Mouse (Mus musculus) ovary, adult 18-20 months (tissue): ENCODE results near the gene Tmem104.

Source experiments
- DNase-seq: peaks from one replicate; pipeline ENCODE4 v3.0.0; 2022; ENCODE audit warnings: low spot score, mixed read lengths

Gene Tmem104

DNA sequence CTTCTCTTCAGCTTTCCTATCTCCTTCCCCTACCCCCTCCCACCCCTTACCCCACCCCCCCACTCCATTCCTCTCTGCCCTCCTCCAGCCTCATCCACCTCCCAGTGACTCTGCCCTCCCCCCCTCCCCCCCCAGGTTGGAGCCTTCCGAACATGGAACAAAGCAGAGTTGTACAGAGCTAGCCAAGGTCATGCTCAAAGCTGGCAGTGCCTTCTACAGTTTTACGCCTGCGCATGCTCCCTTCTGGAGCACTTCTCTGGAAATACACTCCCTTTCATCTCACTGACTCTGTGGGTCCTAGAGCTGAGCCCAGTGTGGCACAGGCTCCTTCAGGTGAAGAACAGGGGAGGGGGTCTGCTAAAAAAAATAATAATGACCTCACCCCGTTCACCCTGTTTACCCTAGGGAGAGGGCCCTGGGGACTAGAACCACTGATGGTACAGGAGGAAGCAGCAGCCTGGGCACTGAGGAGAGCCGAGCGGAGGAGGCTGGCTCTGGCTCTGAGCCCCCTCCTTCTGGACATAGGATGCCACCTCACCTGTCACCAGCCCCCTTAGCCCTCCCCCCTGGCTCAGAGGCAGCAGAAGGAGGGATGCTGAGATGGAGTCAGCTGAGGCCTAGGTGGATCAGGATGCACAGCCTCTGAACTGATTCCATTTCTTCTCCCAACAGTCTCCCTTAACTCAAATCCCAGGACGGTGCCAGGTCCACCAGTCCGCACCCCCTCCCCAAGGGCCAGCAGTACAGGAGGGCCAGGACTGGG is 95.6 kb downstream of the Tmem104 start:
- peak; percentile 54 for DNase-seq

- no peak for DNase-seq
These were observed 96.1 kb downstream of the Tmem104 start for GRCm38 (mm10) chr11:115283486-115283765.

- no peak for DNase-seq
These were observed 96.8 kb downstream of the Tmem104 start for GRCm38 (mm10) chr11:115283891-115284620.

DNA sequence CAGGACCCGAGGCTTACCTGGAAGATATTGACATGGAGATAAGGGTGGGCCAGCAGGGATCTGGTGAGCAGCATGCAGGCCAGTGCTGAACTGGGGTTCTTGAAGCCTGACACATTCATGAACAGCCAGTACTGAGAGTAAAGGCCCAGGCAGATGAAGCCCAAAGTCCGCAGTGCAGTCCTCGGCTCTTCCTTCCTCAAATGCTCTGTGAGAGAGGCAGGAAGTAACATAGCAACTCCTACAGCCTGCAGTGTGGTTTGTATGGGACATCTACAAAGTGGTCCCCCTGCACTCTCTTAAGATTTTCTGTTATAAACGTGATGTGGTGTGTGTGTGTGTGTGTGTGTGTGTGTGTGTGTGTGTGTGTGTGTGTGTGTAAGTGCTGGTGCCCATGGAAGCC is 98.0 kb downstream of the Tmem104 start:
- DNase-seq, result no peak

GRCm38 (mm10) chr11:115286201-115286993 is 99.1 kb downstream of the Tmem104 start:
- DNase-seq, result no peak

- no peak for DNase-seq
These were observed 100.1 kb downstream of the Tmem104 start for GRCm38 (mm10) chr11:115287386-115287785.

- no peak for DNase-seq
These were observed 101.0 kb downstream of the Tmem104 start for GRCm38 (mm10) chr11:115288305-115288704.

DNA sequence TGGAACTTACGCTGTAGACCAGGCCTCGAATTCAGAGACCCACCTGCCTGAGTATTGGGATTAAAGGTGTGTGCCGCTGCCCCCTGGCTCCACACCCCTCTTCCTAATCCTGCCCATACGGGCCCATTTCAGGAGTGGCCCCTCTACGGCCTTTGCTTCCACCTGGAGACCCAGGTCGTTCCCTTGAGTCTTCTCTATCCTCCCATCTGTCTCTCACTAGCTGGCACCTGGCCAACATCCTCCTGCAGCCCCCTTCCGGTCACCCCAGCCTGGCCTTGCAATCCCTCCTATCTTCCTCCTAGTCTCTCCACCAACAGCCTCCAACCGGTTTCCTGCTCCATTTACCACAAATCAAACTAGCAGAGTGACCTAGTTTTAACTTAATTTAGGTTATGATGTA is 102.6 kb downstream of the Tmem104 start:
- no peak for DNase-seq

DNA sequence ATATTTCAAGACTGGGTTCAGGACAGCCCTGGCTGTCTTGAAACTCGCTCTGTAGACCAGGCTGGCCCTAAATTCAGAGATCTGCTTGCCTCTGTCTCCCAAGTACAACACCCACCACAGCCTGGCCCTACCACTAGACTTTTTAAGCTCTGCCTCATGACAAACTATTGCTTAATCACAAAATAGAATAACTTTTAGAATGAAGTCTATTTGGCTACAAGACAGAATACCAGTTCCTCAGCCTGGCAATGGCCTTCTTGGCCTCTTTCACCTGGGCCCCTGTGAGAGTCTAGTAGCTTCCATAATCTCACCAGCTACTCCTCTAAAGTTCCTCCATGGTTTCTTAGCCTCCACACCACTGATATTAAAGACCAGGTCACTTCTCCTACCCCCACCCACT is 103.0 kb downstream of the Tmem104 start:
- DNase-seq, result no peak

DNA sequence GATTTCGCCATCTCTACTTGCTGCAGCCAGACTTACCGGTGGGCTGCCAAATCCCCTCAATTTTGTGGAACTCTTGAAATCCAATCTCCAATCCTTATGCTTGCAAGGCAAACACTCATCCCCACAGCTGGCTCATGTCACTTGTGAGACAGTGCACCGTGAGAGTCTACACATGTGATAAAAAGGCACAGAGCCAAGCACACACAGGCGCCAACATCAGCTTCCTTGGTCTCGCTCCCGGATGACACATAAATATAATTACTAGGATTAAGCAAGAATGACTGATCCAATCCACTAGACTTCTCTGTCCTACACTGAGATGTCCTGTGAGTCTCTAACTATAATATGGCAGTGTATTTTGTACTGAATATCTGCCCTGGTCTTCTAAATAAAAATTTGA is 103.6 kb downstream of the Tmem104 start:
- DNase-seq, result peak; percentile 72

GRCm38 (mm10) chr11:115291503-115291902 is 104.2 kb downstream of the Tmem104 start:
- no peak for DNase-seq

DNA sequence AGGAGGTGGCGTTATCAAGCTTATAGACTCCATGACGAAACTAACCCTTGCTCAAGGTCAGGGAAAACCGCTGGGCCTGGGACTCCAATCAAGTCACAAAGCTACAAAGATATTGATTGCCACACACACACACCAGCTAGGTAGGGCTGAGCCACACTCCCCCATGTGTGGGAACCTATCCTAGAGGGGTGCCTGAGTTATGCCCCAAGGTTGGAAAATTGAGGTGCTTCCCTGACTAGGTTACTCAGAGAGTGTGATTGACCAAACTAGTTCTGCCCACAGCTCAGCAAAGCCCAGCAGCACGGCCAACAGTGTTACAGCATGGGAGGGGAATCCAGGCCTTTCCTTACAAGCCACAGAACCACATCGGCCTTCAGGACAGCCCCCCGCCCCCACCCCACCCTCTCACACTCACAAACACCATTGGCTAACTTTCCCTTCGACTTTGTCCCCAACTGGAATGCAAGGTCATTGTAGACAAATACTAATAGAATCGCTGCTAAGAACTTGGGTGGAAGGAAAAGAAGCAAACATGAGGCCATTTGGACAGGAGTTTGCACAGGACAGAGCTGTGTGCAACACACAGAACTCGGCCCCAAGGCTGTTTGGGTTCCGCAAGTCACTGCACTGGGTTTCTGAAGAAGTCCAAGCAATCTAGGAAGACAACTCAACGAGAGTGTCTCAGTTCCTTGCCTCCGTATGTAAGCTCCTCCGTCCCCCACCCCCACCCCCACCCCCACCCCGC is 105.5 kb downstream of the Tmem104 start:
- no peak for DNase-seq

- no peak for DNase-seq
These were observed 108.7 kb downstream of the Tmem104 start for GRCm38 (mm10) chr11:115295939-115296338.
